Mouse (Mus musculus) heart, postnatal 0 days (tissue): Measurements from ENCODE around the gene Fam53b. TPM values are rescaled to one million over a fixed set of nuclear protein-coding genes. Genes with fewer than 3 reads are reported as not detected.

Source experiments
- ATAC-seq: fragments of 200-750 bp; cut with Nextera tagmentation; 2 replicates; pipeline ENCODE4 v1.8.0; 2017; ENCODE audit warnings: low read depth, moderate number of reproducible peaks, moderate library complexity; ENCODE audit not compliant: insufficient read depth
- DNase-seq: peaks from one replicate; pipeline ENCODE4 v3.0.0-alpha.2; 2016; ENCODE audit warnings: low spot score
- H3K27ac ChIP-seq: fragments of 300-500 bp; sonication (generic); 2 replicates; pipeline ENCODE4 v1.5.1; 2014; ENCODE audit warnings: low read depth, mild to moderate bottlenecking
- H3K27me3 ChIP-seq: fragments of 300-500 bp; sonication (generic); 2 replicates; pipeline ENCODE4 v1.6.1; 2014; ENCODE audit warnings: low read length, mixed read lengths; ENCODE audit not compliant: control insufficient read depth, insufficient read depth
- H3K36me3 ChIP-seq: fragments of 300-500 bp; sonication (generic); replicated peaks from 2 replicates; pipeline ENCODE4 v1.6.1; 2014; ENCODE audit warnings: low read length, mixed read lengths; ENCODE audit not compliant: control insufficient read depth, insufficient read depth
- H3K4me1 ChIP-seq: fragments of 300-500 bp; sonication (generic); 2 replicates; pipeline ENCODE4 v1.6.1; 2014; ENCODE audit warnings: antibody characterized with exemption; ENCODE audit not compliant: control insufficient read depth, insufficient read depth
- H3K4me2 ChIP-seq: fragments of 300-500 bp; sonication (generic); 2 replicates; pipeline ENCODE4 v1.6.1; 2014; ENCODE audit warnings: low read depth, mild to moderate bottlenecking, low read length, moderate library complexity
- H3K4me3 ChIP-seq: fragments of 300-500 bp; sonication (generic); 2 replicates; pipeline ENCODE4 v1.5.1; 2014; ENCODE audit warnings: low read depth, low read length
- H3K9ac ChIP-seq: fragments of 300-500 bp; sonication (generic); replicated peaks from 2 replicates; pipeline ENCODE4 v1.6.1; 2014; ENCODE audit warnings: low read depth, low read length, mixed read lengths
- H3K9me3 ChIP-seq: fragments of 300-500 bp; sonication (generic); replicated peaks from 2 replicates; pipeline ENCODE4 v1.6.1; 2016; ENCODE audit warnings: low read length; ENCODE audit not compliant: control insufficient read depth
- CTCF ChIP-seq: IDR thresholded peaks from 2 replicates; pipeline ENCODE4 v1.5.1; 2016; ENCODE audit warnings: antibody characterized with exemption, control low read depth, low read depth
- EP300 ChIP-seq: IDR thresholded peaks from 2 replicates; pipeline ENCODE4 v1.6.1; 2016; ENCODE audit warnings: antibody characterized with exemption, low read depth
- WGBS: fragments of 180-500 bp; shearing (Covaris S2); extraction: QIAGEN DNeasy Blood & Tissue Kit; methylation state at CpG from one replicate; pipeline ENCODE4 v1.1.7; 2014; 5-methylcytosine and 5-hydroxymethylcytosine counted together
- polyA plus RNA-seq: library from polyadenylated mRNA; unstranded; fragments of >200 nt; fragmentation: Nextera tagmentation; extraction: Ambion mirVana; gene quantifications from 2 replicates; pipeline ENCODE4 v1.2.1, GENCODE M21; 2015
- total RNA-seq: library from RNA; depleted of rRNA; stranded (reverse); fragments of >200 nt; gene quantifications from 2 replicates; pipeline ENCODE4 v1.2.3, GENCODE M21; 2014; ENCODE audit warnings: low replicate concordance

Gene Fam53b
- total and polyA plus RNA-seq, 2 experiments from 2014 or later = 13.1 to 18.6 TPM

DNA sequence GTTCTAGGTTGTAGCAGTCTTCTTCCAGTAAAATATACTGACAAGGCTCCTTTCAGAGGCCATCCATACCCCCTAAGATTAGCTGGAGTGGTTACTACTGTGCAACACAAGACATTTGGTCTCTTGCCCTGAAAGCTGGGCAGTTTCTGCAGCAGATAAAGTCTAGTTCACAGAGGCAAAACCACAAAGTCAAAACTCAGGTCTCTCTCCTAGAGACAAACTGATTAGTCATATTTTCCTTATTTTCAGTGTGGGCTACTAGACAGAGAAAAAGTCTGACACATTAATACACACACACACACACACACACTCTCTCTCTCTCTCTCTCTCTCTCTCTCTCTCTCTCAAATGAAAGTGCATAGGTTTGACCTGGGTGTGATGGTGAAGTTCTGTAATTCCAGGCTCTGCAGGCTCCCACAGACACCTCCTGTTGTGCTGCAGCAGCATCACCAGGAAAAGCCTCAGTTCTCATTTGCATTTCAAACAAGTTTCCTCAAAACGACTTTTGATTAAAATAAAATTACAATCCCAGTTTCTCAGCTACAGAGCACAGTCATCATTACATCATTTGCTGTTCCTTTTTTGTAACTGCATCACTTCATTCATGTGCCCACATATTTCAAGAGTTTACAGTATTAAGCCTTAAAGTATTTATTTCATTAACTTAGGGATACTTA lies 10.8 kb upstream of the Fam53b start:
- no peak for TF ChIP-seq CTCF
- TF ChIP-seq EP300 = no peak
- H3K27me3 ChIP-seq = no peaks in the 10 kb centered on the region
- ATAC-seq (no peak), DNase-seq (no peak)
- no peak overlapping the region for H3K4me2 ChIP-seq
- WGBS = 13% methylated on average over 1 of the region's 1 CpGs
- no peak overlapping the region for H3K9ac ChIP-seq
- no peak overlapping the region for H3K27ac ChIP-seq
- H3K4me3 ChIP-seq = no peak overlapping the region
- peaks cover 24% of the 10 kb centered on the region for H3K36me3 ChIP-seq
- H3K9me3 ChIP-seq = no peaks in the 10 kb centered on the region
- no peaks in the 10 kb centered on the region for H3K4me1 ChIP-seq

DNA sequence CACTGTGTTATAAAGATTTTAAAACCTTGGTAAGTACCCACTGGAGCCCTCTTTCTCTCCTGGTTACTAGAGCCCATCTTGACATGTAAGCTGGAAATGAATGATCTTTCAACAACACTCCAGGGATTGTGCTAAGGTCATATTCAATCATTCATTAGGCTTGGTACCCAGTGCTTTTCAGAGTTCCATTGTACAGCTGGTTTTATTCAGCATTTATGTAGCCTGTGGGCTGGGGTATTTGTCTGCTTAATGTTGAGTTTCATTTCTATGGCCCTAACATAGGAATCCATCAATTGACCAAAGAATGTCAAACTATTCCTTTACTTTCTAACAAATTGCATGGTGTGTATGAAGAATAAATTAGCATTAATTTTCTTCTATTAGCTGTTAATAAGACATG lies 10.1 kb upstream of the Fam53b start:
- no peaks in the 10 kb centered on the region for H3K9me3 ChIP-seq
- no peak for ATAC-seq
- no peak overlapping the region for H3K4me2 ChIP-seq
- no peaks in the 10 kb centered on the region for H3K4me1 ChIP-seq
- H3K4me3 ChIP-seq = no peak overlapping the region
- no peak overlapping the region for H3K9ac ChIP-seq
- H3K36me3 ChIP-seq = peaks cover 24% of the 10 kb centered on the region
- DNase-seq = no peak
- no peak for TF ChIP-seq CTCF
- no peak for TF ChIP-seq EP300
- no peaks in the 10 kb centered on the region for H3K27me3 ChIP-seq
- H3K27ac ChIP-seq = no peak overlapping the region

DNA sequence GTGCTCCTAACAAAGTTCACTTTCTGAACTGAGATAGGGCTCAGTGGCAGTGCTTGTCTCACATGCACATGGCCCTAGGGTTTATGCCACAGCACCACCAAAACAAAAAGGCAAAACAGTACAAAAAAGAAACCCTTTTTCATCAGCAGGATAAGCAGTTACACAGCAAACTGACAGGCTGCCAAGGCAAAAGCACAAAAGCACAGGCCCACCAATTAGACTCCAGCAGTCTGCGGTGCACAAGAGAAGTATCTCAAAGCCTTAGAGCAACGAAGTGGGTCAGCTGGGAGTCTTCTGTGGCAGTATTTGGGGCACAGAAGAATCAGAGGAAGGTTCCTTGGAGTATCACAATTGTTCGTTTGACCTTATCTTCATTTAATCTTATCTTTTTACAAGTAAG lies 7.0 kb upstream of the Fam53b start:
- Histone ChIP-seq H3K9me3 (no peaks in the 10 kb centered on the region), H3K4me2 (no peak overlapping the region), H3K27me3 (no peaks in the 10 kb centered on the region), H3K4me1 (no peaks in the 10 kb centered on the region), H3K4me3 (no peak overlapping the region), H3K9ac (no peak overlapping the region), H3K27ac (no peak overlapping the region), H3K36me3 (peaks cover 16% of the 10 kb centered on the region)
- WGBS = 75% methylated on average over 3 of the region's 3 CpGs
- DNase-seq (no peak), ATAC-seq (no peak)
- TF ChIP-seq EP300 (no peak), CTCF (no peak)

DNA sequence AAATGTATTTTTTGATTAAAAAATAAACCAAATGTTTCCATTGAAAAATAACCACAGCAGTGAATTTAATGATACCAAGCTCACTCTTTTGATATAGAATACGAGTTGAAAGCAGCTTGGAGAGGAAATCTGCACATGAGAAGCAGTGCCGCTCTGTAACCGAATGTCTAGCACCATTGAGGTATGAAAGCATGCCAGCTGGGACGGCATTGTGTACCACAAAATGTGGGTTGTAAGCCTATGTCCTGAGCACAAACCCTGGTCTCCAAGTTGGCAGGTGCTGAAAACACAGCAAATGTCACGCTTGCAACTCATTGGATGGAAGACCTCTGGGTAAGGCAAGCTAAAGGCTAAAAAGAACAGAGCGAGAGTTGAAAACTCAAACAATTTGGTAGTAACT lies 3.4 kb upstream of the Fam53b start:
- 90% methylated on average over 6 of the region's 6 CpGs for WGBS

DNA sequence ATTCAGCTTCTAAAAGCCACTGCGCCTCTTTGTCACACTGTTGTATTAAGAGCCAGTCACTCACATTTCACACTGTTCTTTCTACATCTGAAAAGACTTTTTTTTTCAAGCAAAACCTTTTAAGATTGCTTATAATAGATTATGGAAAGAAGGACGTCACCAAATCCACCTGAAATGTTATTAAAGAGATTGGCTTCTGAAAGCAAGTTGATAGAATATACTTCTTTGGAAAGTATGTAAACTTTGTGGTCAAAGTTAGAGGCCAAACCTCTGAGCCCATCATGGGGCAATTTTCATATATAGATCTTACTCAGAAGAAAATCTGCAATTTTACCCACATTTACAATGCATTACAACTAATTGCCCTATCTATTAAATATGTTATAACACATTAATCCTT lies 2.8 kb upstream of the Fam53b start:
- TF ChIP-seq CTCF = no peak
- TF ChIP-seq EP300 = no peak
- Histone ChIP-seq H3K9ac (no peak overlapping the region), H3K9me3 (no peaks in the 10 kb centered on the region), H3K4me1 (peaks cover 5% of the 10 kb centered on the region; the same call in 1 of the 2 replicates), H3K4me3 (no peak overlapping the region), H3K27ac (no peak overlapping the region), H3K27me3 (no peaks in the 10 kb centered on the region), H3K36me3 (0 out of 2 replicates have a peak, but pooled peaks cover 6% of the 10 kb centered on the region), H3K4me2 (no peak overlapping the region)
- 89% methylated on average over 2 of the region's 2 CpGs for WGBS
- no peak for DNase-seq
- no peak for ATAC-seq

More for the DNA sequence above, 3.4 kb upstream of the Fam53b start:
- Histone ChIP-seq H3K36me3 (0 out of 2 replicates have a peak, but pooled peaks cover 6% of the 10 kb centered on the region), H3K27me3 (no peaks in the 10 kb centered on the region), H3K27ac (no peak overlapping the region), H3K9me3 (no peaks in the 10 kb centered on the region), H3K4me2 (no peak overlapping the region), H3K4me1 (no peaks in the 10 kb centered on the region), H3K4me3 (no peak overlapping the region), H3K9ac (no peak overlapping the region)
- no peak for TF ChIP-seq CTCF
- no peak for TF ChIP-seq EP300
- no peak for ATAC-seq
- DNase-seq = no peak

DNA sequence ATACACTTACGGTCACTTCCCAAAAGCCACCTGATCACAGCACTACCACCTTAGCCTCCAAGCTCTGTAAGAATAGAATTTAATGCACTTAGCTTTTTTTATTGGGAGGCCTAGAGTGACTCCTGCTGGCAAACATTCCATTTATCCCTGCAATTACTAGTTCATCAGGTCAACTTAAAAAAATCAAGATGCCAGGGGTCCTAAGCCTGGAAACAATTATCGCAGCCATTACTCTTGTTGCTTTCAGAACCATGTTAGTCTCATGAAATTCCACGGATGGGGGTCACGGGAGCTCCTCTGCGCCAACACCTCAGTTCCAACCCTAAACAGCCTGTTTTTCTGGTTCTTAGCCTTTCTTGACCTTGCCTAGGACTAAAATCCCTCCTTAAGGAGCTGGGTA lies 1.4 kb upstream of the Fam53b start:
- WGBS = 84% methylated on average over 5 of the region's 5 CpGs
- Histone ChIP-seq H3K4me3 (no peak overlapping the region), H3K4me2 (no peak overlapping the region), H3K9ac (no peak overlapping the region), H3K36me3 (no peaks in the 10 kb centered on the region), H3K27ac (no peak overlapping the region), H3K27me3 (no peaks in the 10 kb centered on the region), H3K4me1 (peaks cover 13% of the 10 kb centered on the region), H3K9me3 (no peaks in the 10 kb centered on the region)
- ATAC-seq (no peak), DNase-seq (peak; percentile 18)
- TF ChIP-seq EP300 (no peak), CTCF (no peak)
